Mouse (Mus musculus) kidney, adult 9 months (tissue): ENCODE data around the gene Rxra.

Source experiments
- DNase-seq: peaks from one replicate; pipeline ENCODE4 v3.0.0; 2022

Rxra gene

GRCm38 (mm10) chr2:27676106-27676477 lies at the start of gene Rxra:
Rxra (plus strand) TSS chr2:27676440.
- DNase-seq: peak; percentile 91

- peak; percentile 92 for DNase-seq
These were observed 49.6 kb upstream of the Rxra start for GRCm38 (mm10) chr2:27626604-27627003.

GRCm38 (mm10) chr2:27630601-27631285 lies 45.5 kb upstream of the Rxra start:
- no peak for DNase-seq

- DNase-seq: peak; percentile 38
These were observed 42.8 kb upstream of the Rxra start for GRCm38 (mm10) chr2:27633471-27633870.

- no peak for DNase-seq
These were observed 42.2 kb upstream of the Rxra start for GRCm38 (mm10) chr2:27634018-27634417.

- DNase-seq: no peak
These were observed 41.0 kb upstream of the Rxra start for GRCm38 (mm10) chr2:27635147-27635738.

- no peak for DNase-seq
These were observed 39.4 kb upstream of the Rxra start for GRCm38 (mm10) chr2:27636796-27637195.

GRCm38 (mm10) chr2:27637281-27637896 lies 38.9 kb upstream of the Rxra start:
- no peak for DNase-seq

- no peak for DNase-seq
These were observed 36.5 kb upstream of the Rxra start for GRCm38 (mm10) chr2:27639631-27640334.

- DNase-seq: no peak
These were observed 35.2 kb upstream of the Rxra start for GRCm38 (mm10) chr2:27640900-27641479.

GRCm38 (mm10) chr2:27644547-27645120 lies 31.6 kb upstream of the Rxra start:
- DNase-seq: no peak

- DNase-seq: no peak
These were observed 30.8 kb upstream of the Rxra start for GRCm38 (mm10) chr2:27645471-27645870.

- DNase-seq: no peak
These were observed 26.2 kb upstream of the Rxra start for GRCm38 (mm10) chr2:27649862-27650661.

- no peak for DNase-seq
These were observed 25.2 kb upstream of the Rxra start for GRCm38 (mm10) chr2:27650991-27651390.

GRCm38 (mm10) chr2:27653496-27654030 lies 22.7 kb upstream of the Rxra start:
- DNase-seq: no peak

- no peak for DNase-seq
These were observed 21.7 kb upstream of the Rxra start for GRCm38 (mm10) chr2:27654321-27655232.

GRCm38 (mm10) chr2:27656576-27656975 lies 19.7 kb upstream of the Rxra start:
- DNase-seq: peak; percentile 39

- DNase-seq: no peak
These were observed 11.0 kb upstream of the Rxra start for GRCm38 (mm10) chr2:27665284-27665683.

GRCm38 (mm10) chr2:27666719-27667118 lies 9.5 kb upstream of the Rxra start:
- DNase-seq: no peak

GRCm38 (mm10) chr2:27667677-27668076 lies 8.6 kb upstream of the Rxra start:
- DNase-seq: no peak

GRCm38 (mm10) chr2:27670746-27671145 lies 5.5 kb upstream of the Rxra start:
- no peak for DNase-seq
